In the genomic region with DNA sequence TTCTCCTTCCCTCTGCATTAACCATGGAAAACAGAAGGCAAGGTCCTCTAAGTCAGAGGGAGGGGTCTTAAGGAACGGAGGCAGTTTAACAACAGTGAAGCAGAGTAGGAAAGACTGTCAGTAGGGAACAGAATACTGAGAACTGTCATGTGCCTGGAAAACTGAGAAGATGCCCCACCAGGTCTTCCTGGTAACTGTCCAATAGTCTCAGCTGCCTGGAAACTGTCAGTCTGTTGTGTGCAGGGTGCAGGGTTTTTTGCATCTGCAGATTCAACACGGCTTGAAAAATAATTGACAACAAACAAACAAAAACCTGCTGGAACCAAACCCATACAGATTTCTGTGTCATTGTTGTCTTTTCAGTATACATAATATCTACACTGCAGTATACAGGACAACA, we compare ENCODE assay signal across 29 mouse cellular contexts.
A peak's percentile ranks its signal among the peaks of the same experiment; 100 is the strongest.
DNase-seq lines count a peak whose midpoint lies in the region; ATAC-seq and TF ChIP-seq lines count a peak whose summit lies in the region.
"Had no signal": no experiment of that assay in that cellular context is flagged by ENCODE, and none has a peak within 500 bp of the region (broad histone marks: within the 10 kb centered on the region; RNA-seq: fewer than 3 reads in every experiment).

No protein-coding gene starts in this region.

- H3K4me3 ChIP-seq in forebrain, embryonic 14.5 days (ENCODE audit: low read depth, low read length) = no peak overlapping the region
- no peak overlapping the region for H3K4me3 ChIP-seq in forebrain, postnatal 0 days (ENCODE audit: low read depth, low read length)
- H3K4me3 ChIP-seq in midbrain, postnatal 0 days (ENCODE audit: low read depth, low read length) = no peak overlapping the region
- H3K4me3 ChIP-seq in midbrain, embryonic 10.5 days = no peak overlapping the region
- H3K4me3 ChIP-seq: embryonic facial prominence, embryonic 10.5 days; embryonic facial prominence, embryonic 13.5 days; erythroblast, embryonic 14.5 days; heart, adult 2 months; heart, embryonic 10.5 days; heart, embryonic 13.5 days; intestine, embryonic 15.5 days had no signal

- no peaks in the 10 kb centered on the region for H3K27me3 ChIP-seq in forebrain, embryonic 14.5 days (replicated peaks; ENCODE audit: control insufficient read depth, insufficient read depth, low read length)
- H3K27me3 ChIP-seq in forebrain, postnatal 0 days (ENCODE audit: insufficient read depth, low read length) = no peaks in the 10 kb centered on the region
- no peaks in the 10 kb centered on the region for H3K27me3 ChIP-seq in midbrain, postnatal 0 days (ENCODE audit: insufficient read depth, low read length)
- no peaks in the 10 kb centered on the region for H3K27me3 ChIP-seq in midbrain, embryonic 10.5 days (ENCODE audit: low read depth, poor library complexity, severe bottlenecking)
- H3K27me3 ChIP-seq: embryonic facial prominence, embryonic 13.5 days; heart, embryonic 13.5 days; intestine, embryonic 15.5 days had no signal

- H3K9me3 ChIP-seq in forebrain, embryonic 14.5 days (replicated peaks; ENCODE audit: control insufficient read depth, low read length) = no peaks in the 10 kb centered on the region
- no peaks in the 10 kb centered on the region for H3K9me3 ChIP-seq in forebrain, postnatal 0 days (ENCODE audit: low read length)
- no peaks in the 10 kb centered on the region for H3K9me3 ChIP-seq in midbrain, postnatal 0 days (ENCODE audit: low read length)
- no peaks in the 10 kb centered on the region for H3K9me3 ChIP-seq in midbrain, embryonic 10.5 days (replicated peaks)
- H3K9me3 ChIP-seq: embryonic facial prominence, embryonic 10.5 days; embryonic facial prominence, embryonic 13.5 days; heart, embryonic 10.5 days; heart, embryonic 13.5 days; intestine, embryonic 15.5 days had no signal

- no peak for TF ChIP-seq CTCF in forebrain, postnatal 0 days (IDR thresholded peaks at IDR 0.05; ENCODE audit: low read depth)
- TF ChIP-seq CTCF in midbrain, postnatal 0 days (IDR thresholded peaks at IDR 0.05) = no peak

- whole genome bisulfite sequencing in forebrain, embryonic 14.5 days = 64% methylated on average over 2 of the region's 2 CpGs
- 45% methylated on average over 2 of the region's 2 CpGs for WGBS in forebrain, postnatal 0 days
- WGBS in midbrain, postnatal 0 days = 71% methylated on average over 2 of the region's 2 CpGs
- WGBS in midbrain, embryonic 10.5 days = 89% methylated on average over 2 of the region's 2 CpGs

- DNase-seq in cerebellum, postnatal 10 days = peak; percentile 56 to 67
- no peak for DNase-seq in cerebellum, adult 9-10 months
- DNase-seq in forebrain, embryonic 14.5 days (ENCODE audit: low spot score) = peak; percentile 13
- no peak for DNase-seq in forebrain, postnatal 0 days
- no peak for DNase-seq in frontal cortex, postnatal 36 days (ENCODE audit: low spot score in 2 of 2)
- DNase-seq in midbrain, postnatal 0 days (ENCODE audit: low spot score) = peak; percentile 31
- DNase-seq in midbrain, embryonic 10.5 days (ENCODE audit: low spot score) = no peak
- DNase-seq: adrenal gland, adult 8-10 months; adrenal gland, postnatal 36 days; cerebellum, adult 11 months; cerebellum, adult 2 months; cerebellum, postnatal 36 days; embryo, embryonic 11 days; gastrocnemius, postnatal 10 days; gastrocnemius, postnatal 36 days; heart, adult 2 months; heart, postnatal 14 days; heart, postnatal 4 days; kidney, adult 11 months; kidney, adult 8-10 months had no signal

- ATAC-seq in forebrain, embryonic 14.5 days = no peak
- no peak; the same call in 1 of the 2 replicates for ATAC-seq in forebrain, postnatal 0 days
- 0 out of 2 replicates have a peak, but pooled peaks have one; percentile 16 for ATAC-seq in frontal cortex, adult (ENCODE audit: low TSS enrichment)
- ATAC-seq in midbrain, postnatal 0 days (ENCODE audit: low FRiP score) = no peak; the same call in 1 of the 2 replicates
- ATAC-seq: activated CD4-positive, CD25-positive, alpha-beta regulatory T cell, adult 4 months; intestine, embryonic 15.5 days had no signal

- H3K4me2 ChIP-seq in forebrain, embryonic 14.5 days (ENCODE audit: low read length) = no peak overlapping the region
- no peak overlapping the region for H3K4me2 ChIP-seq in forebrain, postnatal 0 days (ENCODE audit: low read depth)
- no peak overlapping the region for H3K4me2 ChIP-seq in midbrain, postnatal 0 days (ENCODE audit: low read depth, low read length, poor library complexity, severe bottlenecking)
- H3K4me2 ChIP-seq: embryonic facial prominence, embryonic 13.5 days; heart, embryonic 13.5 days; hindbrain, embryonic 14.5 days; intestine, embryonic 15.5 days had no signal

- H3K4me1 ChIP-seq in forebrain, embryonic 14.5 days (ENCODE audit: control insufficient read depth, insufficient read depth, low read length) = no peaks in the 10 kb centered on the region
- H3K4me1 ChIP-seq in forebrain, postnatal 0 days (ENCODE audit: insufficient read depth) = no peaks in the 10 kb centered on the region
- H3K4me1 ChIP-seq in midbrain, postnatal 0 days (ENCODE audit: insufficient read depth, low read length) = no peaks in the 10 kb centered on the region
- no peaks in the 10 kb centered on the region for H3K4me1 ChIP-seq in midbrain, embryonic 10.5 days
- H3K4me1 ChIP-seq: embryonic facial prominence, embryonic 10.5 days; embryonic facial prominence, embryonic 13.5 days; heart, embryonic 10.5 days; heart, embryonic 13.5 days; intestine, embryonic 15.5 days had no signal

- H3K9ac ChIP-seq in forebrain, embryonic 14.5 days (ENCODE audit: low read length) = no peak overlapping the region
- no peak overlapping the region for H3K9ac ChIP-seq in forebrain, postnatal 0 days
- no peak overlapping the region for H3K9ac ChIP-seq in midbrain, postnatal 0 days (replicated peaks; ENCODE audit: low read length, poor library complexity, severe bottlenecking)
- H3K9ac ChIP-seq: embryonic facial prominence, embryonic 13.5 days; heart, embryonic 13.5 days; hindbrain, embryonic 14.5 days; intestine, embryonic 15.5 days had no signal

- no peak overlapping the region for H3K27ac ChIP-seq in forebrain, embryonic 14.5 days (ENCODE audit: low read depth, low read length)
- no peak overlapping the region for H3K27ac ChIP-seq in forebrain, postnatal 0 days (ENCODE audit: low read depth, low read length)
- no peak overlapping the region for H3K27ac ChIP-seq in midbrain, postnatal 0 days (ENCODE audit: low read depth, low read length)
- H3K27ac ChIP-seq in midbrain, embryonic 10.5 days (replicated peaks) = no peak overlapping the region
- H3K27ac ChIP-seq: embryonic facial prominence, embryonic 10.5 days; embryonic facial prominence, embryonic 13.5 days; heart, adult 2 months; heart, embryonic 10.5 days; heart, embryonic 13.5 days; hindbrain, embryonic 14.5 days; intestine, embryonic 15.5 days had no signal

- no peaks in the 10 kb centered on the region for H3K36me3 ChIP-seq in forebrain, embryonic 14.5 days (ENCODE audit: control insufficient read depth, insufficient read depth, low read length)
- H3K36me3 ChIP-seq in forebrain, postnatal 0 days (ENCODE audit: insufficient read depth) = no peaks in the 10 kb centered on the region
- H3K36me3 ChIP-seq in midbrain, postnatal 0 days (ENCODE audit: insufficient read depth, low read length) = no peaks in the 10 kb centered on the region
- no peaks in the 10 kb centered on the region for H3K36me3 ChIP-seq in midbrain, embryonic 10.5 days
- H3K36me3 ChIP-seq: embryonic facial prominence, embryonic 10.5 days; embryonic facial prominence, embryonic 13.5 days; heart, embryonic 10.5 days; heart, embryonic 13.5 days; intestine, embryonic 15.5 days had no signal

Comparison
In these comparisons a context has a peak if more than half of its experiments do, and no peak if none do; other contexts are left out.
1. DNase-seq: peak in cerebellum, postnatal 10 days (2 of 2), forebrain, embryonic 14.5 days (single experiment) and midbrain, postnatal 0 days (single experiment); none in cerebellum, adult 9-10 months (single experiment), forebrain, postnatal 0 days (single experiment), frontal cortex, postnatal 36 days (0 of 2) and midbrain, embryonic 10.5 days (single experiment).